18 mouse cellular contexts compared by ENCODE assay signal in the genomic region with DNA sequence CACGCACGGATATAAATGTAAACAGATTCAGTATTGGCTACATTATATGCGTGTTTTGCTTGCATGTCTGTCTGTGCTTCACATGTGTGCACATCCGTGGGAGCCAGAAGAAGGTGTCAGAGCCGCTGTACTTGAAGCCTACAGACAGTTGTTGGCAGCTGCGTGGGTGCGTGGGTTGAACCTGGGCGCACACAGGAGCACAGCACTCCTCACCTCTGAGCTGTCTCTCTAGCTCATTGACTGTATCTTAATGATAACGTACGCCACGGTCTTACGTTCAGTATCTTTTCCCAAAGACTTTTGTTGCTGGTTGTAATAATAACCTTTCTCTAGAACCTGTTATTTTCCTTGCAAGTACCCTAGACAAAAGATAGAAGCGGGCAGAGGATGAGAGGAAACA. TPM values are rescaled to one million over a fixed set of nuclear protein-coding genes. Genes with fewer than 3 reads are reported as not detected.
"Had no signal": no experiment of that assay in that cellular context is flagged by ENCODE, and none has a peak within 500 bp of the region (broad histone marks: within the 10 kb centered on the region; RNA-seq: fewer than 3 reads in every experiment).

No protein-coding gene starts in this region.

- H3K9me3 ChIP-seq: limb, embryonic 12.5 days; limb, embryonic 15.5 days; midbrain, embryonic 12.5 days; midbrain, embryonic 15.5 days; neural tube, embryonic 12.5 days; neural tube, embryonic 15.5 days had no signal

- H3K36me3 ChIP-seq: midbrain, embryonic 15.5 days had no signal

- H3K27me3 ChIP-seq: limb, embryonic 12.5 days; limb, embryonic 15.5 days; midbrain, embryonic 12.5 days; midbrain, embryonic 15.5 days; neural tube, embryonic 12.5 days; neural tube, embryonic 15.5 days had no signal

- H3K4me1 ChIP-seq: limb, embryonic 12.5 days; limb, embryonic 15.5 days; neural tube, embryonic 12.5 days; neural tube, embryonic 15.5 days had no signal

- H3K4me3 ChIP-seq: limb, embryonic 12.5 days; limb, embryonic 15.5 days; midbrain, embryonic 12.5 days; midbrain, embryonic 15.5 days; neural tube, embryonic 12.5 days; neural tube, embryonic 15.5 days had no signal

- H3K9ac ChIP-seq: limb, embryonic 12.5 days; limb, embryonic 15.5 days; liver, embryonic 14.5 days; liver, postnatal 0 days; lung, embryonic 14.5 days; midbrain, embryonic 12.5 days; midbrain, embryonic 15.5 days; neural tube, embryonic 12.5 days; neural tube, embryonic 15.5 days had no signal

- H3K4me2 ChIP-seq: limb, embryonic 12.5 days; limb, embryonic 15.5 days; liver, embryonic 11.5 days; lung, embryonic 14.5 days; midbrain, embryonic 15.5 days; neural tube, embryonic 12.5 days; neural tube, embryonic 15.5 days had no signal

- H3K27ac ChIP-seq: limb, embryonic 12.5 days; limb, embryonic 15.5 days; liver, embryonic 14.5 days; macrophage; midbrain, embryonic 12.5 days; midbrain, embryonic 15.5 days; neural tube, embryonic 12.5 days; neural tube, embryonic 15.5 days had no signal

- DNase-seq: kidney, postnatal 14 days; kidney, postnatal 4 days; left cerebral cortex, postnatal 4 days; liver, postnatal 0 days; lung, embryonic 14.5 days; retina, postnatal 1 day; thymus, adult 18-20 months; thymus, postnatal 36 days had no signal

- ATAC-seq: liver, postnatal 0 days; lung, postnatal 0 days; midbrain, embryonic 15.5 days had no signal

RNA-seq across cellular contexts. Expression of a gene that starts 29.3 kb away (rescaled TPM):
- polyA plus RNA-seq: macrophage had no signal
